Mouse (Mus musculus): ENCODE data around the gene Nptx1. TPM values are rescaled to one million over a fixed set of nuclear protein-coding genes. Genes with fewer than 3 reads are reported as not detected.

Gene Nptx1
- polyA plus RNA-seq, 2 experiments from 2014 or later = not detected

GRCm38 (mm10) chr11:119491690-119492087, 55.9 kb downstream of the Nptx1 start:
- ATAC-seq = no peak

DNA sequence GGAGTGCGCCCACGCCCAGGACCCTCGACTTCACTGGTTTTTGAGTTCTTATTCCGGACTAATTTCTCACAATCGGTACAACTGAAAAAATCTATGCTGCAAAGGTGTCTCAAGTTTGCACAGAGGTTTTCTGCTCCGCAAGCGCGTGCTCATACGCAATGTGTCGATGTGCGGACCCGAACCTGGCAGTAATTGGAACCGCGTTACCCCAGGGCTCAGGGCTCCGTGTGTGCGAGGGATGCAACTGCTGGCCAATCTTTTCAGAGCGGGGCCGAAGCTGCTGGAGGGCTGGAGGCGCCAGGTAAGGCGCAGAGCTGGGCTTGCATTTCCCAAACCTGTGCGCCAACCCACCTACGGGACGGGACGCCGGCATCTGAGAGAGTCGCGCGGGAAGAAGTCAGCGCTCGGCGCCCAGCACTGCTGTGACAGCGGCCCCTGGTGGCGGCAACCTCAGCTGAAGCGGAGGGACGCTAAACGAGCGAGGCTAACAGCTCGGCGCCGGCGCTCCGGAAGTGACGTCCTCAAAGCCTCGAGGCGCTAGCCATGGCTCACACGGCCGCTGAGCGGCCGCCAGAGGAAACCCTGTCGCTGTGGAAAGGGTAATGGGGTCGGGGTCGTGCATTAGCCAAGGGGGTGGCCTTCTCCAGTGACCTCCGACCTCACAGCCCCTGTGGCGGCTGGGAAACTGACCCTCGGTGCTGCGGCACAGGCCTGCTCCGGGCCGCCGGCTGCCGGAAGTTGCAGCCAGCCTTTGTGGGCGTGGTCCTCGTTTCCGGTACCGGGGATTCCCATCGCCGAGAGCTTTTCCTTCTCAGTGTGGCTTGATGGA, 56.5 kb downstream of the Nptx1 start, which contains the start of gene Endov:
TSS of gene Endov (plus strand) at position 487 of the 829 bp plus-strand sequence.
- peak; percentile 93 for ATAC-seq

Other genes starting within 250 kb of the Nptx1 start
- 100 to 1,000 TPM; 170 to 190 TPM for gene Eif4a3, start 247.7 kb downstream of the Nptx1 start, polyA plus RNA-seq (2017; shearing (Covaris generic))
- under 1 TPM in 1 of 2 experiments, not detected in 1; 0.25 TPM for gene Card14, start 240.0 kb downstream of the Nptx1 start, polyA plus RNA-seq (2017; shearing (Covaris generic))
- gene Sgsh, start 192.2 kb downstream of the Nptx1 start, polyA plus RNA-seq (2017; shearing (Covaris generic)) = 10 to 100 TPM in 1 of 2 experiments, 1 to 10 TPM in 1; 7.4 to 13.7 TPM
- gene Slc26a11, start 192.2 kb downstream of the Nptx1 start, polyA plus RNA-seq (2017; shearing (Covaris generic)) = 10 to 100 TPM in 1 of 2 experiments, 1 to 10 TPM in 1; 8.5 to 17.3 TPM
- gene Rnf213, start 154.7 kb downstream of the Nptx1 start, polyA plus RNA-seq (2017; shearing (Covaris generic)) = 10 to 100 TPM; 43.2 to 52.8 TPM
- gene Endov, start 56.4 kb downstream of the Nptx1 start, polyA plus RNA-seq (2017; shearing (Covaris generic)) = 10 to 100 TPM; 11.9 to 15.2 TPM
- 1 to 10 TPM; 6.1 to 6.6 TPM for gene Rptor, start 55.2 kb upstream of the Nptx1 start, polyA plus RNA-seq (2017; shearing (Covaris generic))

Measured in activated CD4-positive, CD25-positive, alpha-beta regulatory T cell, adult 4 months (primary cell).